Mouse (Mus musculus): Measurements from ENCODE around the gene Adsl.

DNA sequence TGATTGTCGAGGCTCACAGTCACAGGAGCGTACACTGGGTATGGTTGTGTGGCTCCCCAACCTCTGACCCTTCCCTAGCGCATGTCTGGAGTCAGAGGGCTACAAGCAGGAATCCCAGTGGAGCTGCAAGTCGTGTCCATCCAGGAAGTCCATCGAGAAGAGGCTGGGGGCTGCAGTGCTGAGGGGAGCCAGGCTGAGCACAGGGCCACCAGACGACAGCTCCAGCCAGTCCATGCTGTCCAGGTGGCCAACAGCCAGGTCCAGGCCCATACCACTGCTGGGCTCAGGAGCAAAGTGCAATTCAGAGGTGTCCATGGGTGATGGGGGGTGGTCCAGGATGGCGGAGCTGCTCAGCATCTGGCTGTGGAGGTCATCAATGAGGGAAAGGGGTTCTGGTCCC, 64.9 kb downstream of the Adsl start:
- TF ChIP-seq EP300 (IDR thresholded peaks at IDR 0.05; ENCODE audit: low read depth) (no peak), CTCF (IDR thresholded peaks at IDR 0.05; ENCODE audit: low read depth) (no peak)
